Mouse (Mus musculus): ENCODE data around the gene Scfd2. TPM values are rescaled to one million over a fixed set of nuclear protein-coding genes. Genes with fewer than 3 reads are reported as not detected.

Scfd2 gene
- polyA plus RNA-seq, 1 experiment from 2014 or later: 20.1 TPM

GRCm38 (mm10) chr5:74361531-74361930 is 170.0 kb downstream of the Scfd2 start:
- Histone ChIP-seq H3K4me2 (ENCODE audit: low read length) (no peak overlapping the region), H3K27me3 (replicated peaks; ENCODE audit: control insufficient read depth, insufficient read depth, low read length) (no peaks in the 10 kb centered on the region), H3K9me3 (ENCODE audit: control insufficient read depth, low read length) (no peaks in the 10 kb centered on the region), H3K27ac (ENCODE audit: low read depth, low read length) (no peak overlapping the region), H3K36me3 (ENCODE audit: control insufficient read depth, insufficient read depth, low read length) (no peaks in the 10 kb centered on the region), H3K4me3 (ENCODE audit: low read length) (no peak overlapping the region), H3K4me1 (ENCODE audit: control insufficient read depth, insufficient read depth, low read depth, low read length) (peaks cover 6% of the 10 kb centered on the region), H3K9ac (ENCODE audit: low read depth, low read length) (no peak overlapping the region)
- WGBS: 77% methylated on average over 5 of the region's 5 CpGs
- no peak for ATAC-seq

GRCm38 (mm10) chr5:74358033-74358432 is 173.5 kb downstream of the Scfd2 start:
- no peak overlapping the region for H3K27ac ChIP-seq (ENCODE audit: low read depth, low read length)
- H3K36me3 ChIP-seq (ENCODE audit: control insufficient read depth, insufficient read depth, low read length): no peaks in the 10 kb centered on the region
- no peak overlapping the region for H3K4me3 ChIP-seq (ENCODE audit: low read length)
- no peak overlapping the region for H3K4me2 ChIP-seq (ENCODE audit: low read length)
- no peaks in the 10 kb centered on the region for H3K9me3 ChIP-seq (ENCODE audit: control insufficient read depth, low read length)
- no peak for ATAC-seq
- no peak overlapping the region for H3K9ac ChIP-seq (ENCODE audit: low read depth, low read length)
- no peaks in the 10 kb centered on the region for H3K4me1 ChIP-seq (ENCODE audit: control insufficient read depth, insufficient read depth, low read depth, low read length)
- no peaks in the 10 kb centered on the region for H3K27me3 ChIP-seq (replicated peaks; ENCODE audit: control insufficient read depth, insufficient read depth, low read length)
- WGBS: 90% methylated on average over 8 of the region's 8 CpGs

GRCm38 (mm10) chr5:74355416-74356177 is 176.0 kb downstream of the Scfd2 start:
- no peak for ATAC-seq
- no peaks in the 10 kb centered on the region for H3K4me1 ChIP-seq (ENCODE audit: control insufficient read depth, insufficient read depth, low read depth, low read length)
- H3K9ac ChIP-seq (ENCODE audit: low read depth, low read length): no peak overlapping the region
- 77% methylated on average over 2 of the region's 2 CpGs for WGBS
- no peaks in the 10 kb centered on the region for H3K9me3 ChIP-seq (ENCODE audit: control insufficient read depth, low read length)
- no peak overlapping the region for H3K4me3 ChIP-seq (ENCODE audit: low read length)
- H3K27ac ChIP-seq (ENCODE audit: low read depth, low read length): no peak overlapping the region
- no peaks in the 10 kb centered on the region for H3K27me3 ChIP-seq (replicated peaks; ENCODE audit: control insufficient read depth, insufficient read depth, low read length)
- no peaks in the 10 kb centered on the region for H3K36me3 ChIP-seq (ENCODE audit: control insufficient read depth, insufficient read depth, low read length)
- no peak overlapping the region for H3K4me2 ChIP-seq (ENCODE audit: low read length)

- 76% methylated on average over 4 of the region's 4 CpGs for WGBS
- no peak overlapping the region for H3K9ac ChIP-seq (ENCODE audit: low read depth, low read length)
- no peaks in the 10 kb centered on the region for H3K9me3 ChIP-seq (ENCODE audit: control insufficient read depth, low read length)
- H3K4me2 ChIP-seq (ENCODE audit: low read length): no peak overlapping the region
- no peaks in the 10 kb centered on the region for H3K27me3 ChIP-seq (replicated peaks; ENCODE audit: control insufficient read depth, insufficient read depth, low read length)
- H3K4me1 ChIP-seq (ENCODE audit: control insufficient read depth, insufficient read depth, low read depth, low read length): 0 out of 2 replicates have a peak, but pooled peaks cover 2% of the 10 kb centered on the region
- H3K4me3 ChIP-seq (ENCODE audit: low read length): no peak overlapping the region
- ATAC-seq: no peak
- no peaks in the 10 kb centered on the region for H3K36me3 ChIP-seq (ENCODE audit: control insufficient read depth, insufficient read depth, low read length)
- H3K27ac ChIP-seq (ENCODE audit: low read depth, low read length): no peak overlapping the region
Observed at GRCm38 (mm10) chr5:74350909-74351308, 180.7 kb downstream of the Scfd2 start.

- 0 out of 2 replicates have a peak, but pooled peaks have one; percentile 48 for ATAC-seq
Observed at GRCm38 (mm10) chr5:74348079-74348870, 183.3 kb downstream of the Scfd2 start.

GRCm38 (mm10) chr5:74343045-74343444 is 188.5 kb downstream of the Scfd2 start:
- Histone ChIP-seq H3K9me3 (ENCODE audit: control insufficient read depth, low read length) (no peaks in the 10 kb centered on the region), H3K4me3 (ENCODE audit: low read length) (no peak overlapping the region), H3K4me2 (ENCODE audit: low read length) (no peak overlapping the region), H3K36me3 (ENCODE audit: control insufficient read depth, insufficient read depth, low read length) (no peaks in the 10 kb centered on the region), H3K27ac (ENCODE audit: low read depth, low read length) (no peak overlapping the region), H3K4me1 (ENCODE audit: control insufficient read depth, insufficient read depth, low read depth, low read length) (no peaks in the 10 kb centered on the region), H3K9ac (ENCODE audit: low read depth, low read length) (no peak overlapping the region), H3K27me3 (replicated peaks; ENCODE audit: control insufficient read depth, insufficient read depth, low read length) (no peaks in the 10 kb centered on the region)
- ATAC-seq: no peak
- 68% methylated on average over 2 of the region's 2 CpGs for WGBS

More at GRCm38 (mm10) chr5:74348079-74348870, 183.3 kb downstream of the Scfd2 start:
- Histone ChIP-seq H3K4me1 (ENCODE audit: control insufficient read depth, insufficient read depth, low read depth, low read length) (0 out of 2 replicates have a peak, but pooled peaks cover 2% of the 10 kb centered on the region), H3K36me3 (ENCODE audit: control insufficient read depth, insufficient read depth, low read length) (no peaks in the 10 kb centered on the region), H3K27me3 (replicated peaks; ENCODE audit: control insufficient read depth, insufficient read depth, low read length) (no peaks in the 10 kb centered on the region), H3K9me3 (ENCODE audit: control insufficient read depth, low read length) (no peaks in the 10 kb centered on the region), H3K4me3 (ENCODE audit: low read length) (no peak overlapping the region), H3K4me2 (ENCODE audit: low read length) (no peak overlapping the region), H3K27ac (ENCODE audit: low read depth, low read length) (no peak overlapping the region), H3K9ac (ENCODE audit: low read depth, low read length) (no peak overlapping the region)
- WGBS: 54% methylated on average over 11 of the region's 11 CpGs

- H3K4me3 ChIP-seq (ENCODE audit: low read length): no peak overlapping the region
- no peak overlapping the region for H3K4me2 ChIP-seq (ENCODE audit: low read length)
- no peaks in the 10 kb centered on the region for H3K4me1 ChIP-seq (ENCODE audit: control insufficient read depth, insufficient read depth, low read depth, low read length)
- H3K9me3 ChIP-seq (ENCODE audit: control insufficient read depth, low read length): no peaks in the 10 kb centered on the region
- no peak overlapping the region for H3K27ac ChIP-seq (ENCODE audit: low read depth, low read length)
- H3K9ac ChIP-seq (ENCODE audit: low read depth, low read length): no peak overlapping the region
- no peak for ATAC-seq
- H3K36me3 ChIP-seq (ENCODE audit: control insufficient read depth, insufficient read depth, low read length): no peaks in the 10 kb centered on the region
- H3K27me3 ChIP-seq (replicated peaks; ENCODE audit: control insufficient read depth, insufficient read depth, low read length): no peaks in the 10 kb centered on the region
Observed at GRCm38 (mm10) chr5:74342557-74342956, 189.0 kb downstream of the Scfd2 start.

GRCm38 (mm10) chr5:74337491-74337890 is 194.1 kb downstream of the Scfd2 start:
- no peak overlapping the region for H3K4me2 ChIP-seq (ENCODE audit: low read length)
- H3K9me3 ChIP-seq (ENCODE audit: control insufficient read depth, low read length): no peaks in the 10 kb centered on the region
- no peak overlapping the region for H3K9ac ChIP-seq (ENCODE audit: low read depth, low read length)
- no peak overlapping the region for H3K4me3 ChIP-seq (ENCODE audit: low read length)
- H3K36me3 ChIP-seq (ENCODE audit: control insufficient read depth, insufficient read depth, low read length): no peaks in the 10 kb centered on the region
- 72% methylated on average over 3 of the region's 3 CpGs for WGBS
- H3K4me1 ChIP-seq (ENCODE audit: control insufficient read depth, insufficient read depth, low read depth, low read length): no peaks in the 10 kb centered on the region; the same call in 1 of the 2 replicates
- H3K27me3 ChIP-seq (replicated peaks; ENCODE audit: control insufficient read depth, insufficient read depth, low read length): no peaks in the 10 kb centered on the region
- ATAC-seq: peak; percentile 12; the same call in 1 of the 2 replicates
- no peak overlapping the region for H3K27ac ChIP-seq (ENCODE audit: low read depth, low read length)

GRCm38 (mm10) chr5:74336780-74337179 is 194.8 kb downstream of the Scfd2 start:
- H3K27ac ChIP-seq (ENCODE audit: low read depth, low read length): no peak overlapping the region; the same call in 1 of the 2 replicates
- H3K4me3 ChIP-seq (ENCODE audit: low read length): no peak overlapping the region
- no peaks in the 10 kb centered on the region for H3K36me3 ChIP-seq (ENCODE audit: control insufficient read depth, insufficient read depth, low read length)
- WGBS: 39% methylated on average over 12 of the region's 12 CpGs
- no peaks in the 10 kb centered on the region for H3K27me3 ChIP-seq (replicated peaks; ENCODE audit: control insufficient read depth, insufficient read depth, low read length)
- H3K9me3 ChIP-seq (ENCODE audit: control insufficient read depth, low read length): no peaks in the 10 kb centered on the region
- H3K4me2 ChIP-seq (ENCODE audit: low read length): no peak overlapping the region
- no peaks in the 10 kb centered on the region; the same call in 1 of the 2 replicates for H3K4me1 ChIP-seq (ENCODE audit: control insufficient read depth, insufficient read depth, low read depth, low read length)
- no peak overlapping the region for H3K9ac ChIP-seq (ENCODE audit: low read depth, low read length)
- ATAC-seq: peak; percentile 85
